Mouse (Mus musculus) kidney, embryonic 15.5 days (tissue): ENCODE measurements around the gene Slc13a3. TPM values are rescaled to one million over a fixed set of nuclear protein-coding genes. Genes with fewer than 3 reads are reported as not detected.
A peak's percentile ranks its signal among the peaks of the same experiment; 100 is the strongest.
"Not testable (repeated sequence)": the region's sequence is repeated elsewhere in the genome, so short reads cannot be mapped to it uniquely, and the experiment has no call there.

Experiments used
- ATAC-seq: fragments of 200-750 bp; cut with Nextera tagmentation; replicated peaks from 2 replicates; pipeline ENCODE4 v1.8.0; 2017; ENCODE audit warnings: moderate TSS enrichment; ENCODE audit not compliant: low FRiP score
- H3K27ac ChIP-seq: fragments of 300-500 bp; sonication (generic); 2 replicates; pipeline ENCODE4 v1.5.1; 2015; ENCODE audit warnings: mild to moderate bottlenecking, inconsistent platforms
- H3K27me3 ChIP-seq: fragments of 300-500 bp; sonication (generic); 2 replicates; pipeline ENCODE4 v1.6.1; 2015; ENCODE audit warnings: inconsistent platforms
- H3K36me3 ChIP-seq: fragments of 300-500 bp; sonication (generic); 2 replicates; pipeline ENCODE4 v1.6.1; 2015; ENCODE audit warnings: inconsistent platforms
- H3K4me1 ChIP-seq: fragments of 300-500 bp; sonication (generic); 2 replicates; pipeline ENCODE4 v1.6.1; 2015; ENCODE audit warnings: inconsistent platforms
- H3K4me2 ChIP-seq: fragments of 300-500 bp; sonication (generic); 2 replicates; pipeline ENCODE4 v1.6.1; 2015; ENCODE audit warnings: moderate library complexity, mild to moderate bottlenecking, inconsistent platforms
- H3K4me3 ChIP-seq: fragments of 300-500 bp; sonication (generic); replicated peaks from 2 replicates; pipeline ENCODE4 v1.5.1; 2015; ENCODE audit warnings: mild to moderate bottlenecking, inconsistent platforms
- H3K9ac ChIP-seq: fragments of 300-500 bp; sonication (generic); 2 replicates; pipeline ENCODE4 v1.6.1; 2015; ENCODE audit warnings: mild to moderate bottlenecking, inconsistent platforms
- H3K9me3 ChIP-seq: fragments of 300-500 bp; sonication (generic); replicated peaks from 2 replicates; pipeline ENCODE4 v1.6.1; 2016; ENCODE audit warnings: inconsistent platforms
- WGBS: fragments of 180-500 bp; shearing (Covaris S2); methylation state at CpG from one replicate; pipeline ENCODE4 v1.1.7; 2015; ENCODE audit warnings: mixed read lengths; 5-methylcytosine and 5-hydroxymethylcytosine counted together
- polyA plus RNA-seq: library from polyadenylated mRNA; unstranded; fragments of >200 nt; fragmentation: Nextera tagmentation; extraction: Ambion mirVana; gene quantifications from 2 replicates; pipeline ENCODE4 v1.2.1, GENCODE M21; 2015

The Slc13a3 gene
- polyA plus RNA-seq: 2.6 and 3.4 TPM in 2 replicates

GRCm38 (mm10) chr2:165473003-165473402, at the start of gene Slc13a3:
Slc13a3 (minus strand) TSS chr2:165473230.
- Histone ChIP-seq H3K9me3 (no peaks in the 10 kb centered on the region), H3K27ac (no peak within 1 kb of the TSS), H3K4me2 (peak within 1 kb of the TSS; percentile 54), H3K27me3 (peaks cover 40% of the 10 kb centered on the region), H3K4me1 (peaks cover 17% of the 10 kb centered on the region), H3K36me3 (no peaks in the 10 kb centered on the region), H3K4me3 (peak within 1 kb of the TSS; percentile 29), H3K9ac (no peak within 1 kb of the TSS)
- WGBS: 2% methylated on average over 35 of the region's 35 CpGs
- ATAC-seq: no peak

- Histone ChIP-seq H3K27me3 (no peaks in the 10 kb centered on the region), H3K4me2 (no peak overlapping the region), H3K4me1 (peaks cover 25% of the 10 kb centered on the region), H3K9me3 (no peaks in the 10 kb centered on the region), H3K36me3 (peaks cover 2% of the 10 kb centered on the region; the same call in 1 of the 2 replicates), H3K4me3 (no peak overlapping the region), H3K9ac (no peak overlapping the region), H3K27ac (no peak overlapping the region)
- 92% methylated on average over 20 of the region's 20 CpGs for WGBS
- ATAC-seq: no peak
Measured at GRCm38 (mm10) chr2:165515178-165515728, 42.2 kb upstream of the Slc13a3 start.

GRCm38 (mm10) chr2:165512870-165513600, 40.0 kb upstream of the Slc13a3 start:
- peak; percentile 48 for ATAC-seq
- Histone ChIP-seq H3K27ac (peak overlapping the region; percentile 20), H3K4me3 (no peak overlapping the region), H3K27me3 (no peaks in the 10 kb centered on the region), H3K9me3 (no peaks in the 10 kb centered on the region), H3K4me1 (peaks cover 34% of the 10 kb centered on the region), H3K36me3 (no peaks in the 10 kb centered on the region), H3K9ac (no peak overlapping the region), H3K4me2 (peak overlapping the region; percentile 32)
- 18% methylated on average over 11 of the region's 11 CpGs for WGBS

- H3K27ac ChIP-seq: peak overlapping the region; percentile 20
- no peaks in the 10 kb centered on the region for H3K27me3 ChIP-seq
- peak; percentile 44 for ATAC-seq
- H3K36me3 ChIP-seq: no peaks in the 10 kb centered on the region
- H3K9ac ChIP-seq: no peak overlapping the region
- H3K9me3 ChIP-seq: no peaks in the 10 kb centered on the region
- peaks cover 34% of the 10 kb centered on the region for H3K4me1 ChIP-seq
- H3K4me2 ChIP-seq: peak overlapping the region; percentile 32
- 7% methylated on average over 7 of the region's 7 CpGs for WGBS
- H3K4me3 ChIP-seq: no peak overlapping the region
Measured at GRCm38 (mm10) chr2:165512426-165512825, 39.4 kb upstream of the Slc13a3 start.

GRCm38 (mm10) chr2:165511530-165511929, 38.5 kb upstream of the Slc13a3 start:
- Histone ChIP-seq H3K27ac (peak overlapping the region; percentile 20), H3K4me1 (peaks cover 34% of the 10 kb centered on the region)
- not testable (repeated sequence) for H3K27me3 ChIP-seq, ATAC-seq, H3K9ac ChIP-seq, H3K4me3 ChIP-seq, H3K9me3 ChIP-seq, H3K4me2 ChIP-seq, H3K36me3 ChIP-seq
- 80% methylated on average over 4 of the region's 4 CpGs for WGBS

GRCm38 (mm10) chr2:165510914-165511458, 38.0 kb upstream of the Slc13a3 start:
- peaks cover 34% of the 10 kb centered on the region for H3K4me1 ChIP-seq
- 81% methylated on average over 2 of the region's 2 CpGs for WGBS
- H3K4me3 ChIP-seq, ATAC-seq, H3K4me2 ChIP-seq, H3K36me3 ChIP-seq, H3K27ac ChIP-seq, H3K9ac ChIP-seq, H3K9me3 ChIP-seq, H3K27me3 ChIP-seq: not testable (repeated sequence)

GRCm38 (mm10) chr2:165510466-165510865, 37.4 kb upstream of the Slc13a3 start:
- no peaks in the 10 kb centered on the region for H3K9me3 ChIP-seq
- H3K27me3 ChIP-seq: no peaks in the 10 kb centered on the region
- H3K4me1 ChIP-seq: peaks cover 34% of the 10 kb centered on the region
- no peak for ATAC-seq
- H3K4me2 ChIP-seq: no peak overlapping the region
- 28% methylated on average over 5 of the region's 5 CpGs for WGBS
- H3K27ac ChIP-seq: no peak overlapping the region
- H3K9ac ChIP-seq: no peak overlapping the region
- H3K4me3 ChIP-seq: no peak overlapping the region
- H3K36me3 ChIP-seq: no peaks in the 10 kb centered on the region

- Histone ChIP-seq H3K36me3 (no peaks in the 10 kb centered on the region), H3K9me3 (no peaks in the 10 kb centered on the region), H3K4me2 (no peak overlapping the region), H3K4me1 (peaks cover 41% of the 10 kb centered on the region), H3K9ac (no peak overlapping the region), H3K27me3 (no peaks in the 10 kb centered on the region), H3K4me3 (no peak overlapping the region), H3K27ac (no peak overlapping the region)
- ATAC-seq: no peak
- WGBS: 44% methylated on average over 9 of the region's 9 CpGs
Measured at GRCm38 (mm10) chr2:165509686-165510085, 36.7 kb upstream of the Slc13a3 start.

- H3K9ac ChIP-seq: peak within 1 kb of the TSS; percentile 52
- 4% methylated on average over 29 of the region's 32 CpGs for WGBS
- H3K4me2 ChIP-seq: peak within 1 kb of the TSS; percentile 77
- no peaks in the 10 kb centered on the region for H3K27me3 ChIP-seq
- H3K27ac ChIP-seq: peak within 1 kb of the TSS; percentile 51
- peak within 1 kb of the TSS; percentile 55 for H3K4me3 ChIP-seq
- peaks cover 26% of the 10 kb centered on the region for H3K4me1 ChIP-seq
- no peaks in the 10 kb centered on the region for H3K36me3 ChIP-seq
- peak; percentile 81 for ATAC-seq
- no peaks in the 10 kb centered on the region for H3K9me3 ChIP-seq
Measured at GRCm38 (mm10) chr2:165503259-165504203, 30.5 kb upstream of the Slc13a3 start, which contains the start of gene Slc2a10. Slc2a10 (plus strand) TSS chr2:165503787.

GRCm38 (mm10) chr2:165498816-165499215, 25.8 kb upstream of the Slc13a3 start:
- Histone ChIP-seq H3K36me3 (no peaks in the 10 kb centered on the region), H3K4me1 (peaks cover 14% of the 10 kb centered on the region), H3K4me2 (no peak overlapping the region), H3K4me3 (no peak overlapping the region), H3K9me3 (no peaks in the 10 kb centered on the region), H3K27ac (no peak overlapping the region), H3K27me3 (no peaks in the 10 kb centered on the region), H3K9ac (no peak overlapping the region)
- 54% methylated on average over 6 of the region's 6 CpGs for WGBS
- no peak for ATAC-seq

GRCm38 (mm10) chr2:165497706-165498275, 24.8 kb upstream of the Slc13a3 start:
- ATAC-seq: no peak
- Histone ChIP-seq H3K4me2 (no peak overlapping the region), H3K4me3 (no peak overlapping the region), H3K9ac (no peak overlapping the region), H3K36me3 (no peaks in the 10 kb centered on the region), H3K9me3 (no peaks in the 10 kb centered on the region), H3K27me3 (no peaks in the 10 kb centered on the region), H3K4me1 (peaks cover 8% of the 10 kb centered on the region), H3K27ac (no peak overlapping the region)
- 69% methylated on average over 2 of the region's 2 CpGs for WGBS
